Mouse (Mus musculus) intestine, postnatal 0 days (tissue): ENCODE measurements at regions not wholly inside any gene's neighbourhood (a gene's known extent, or its start where the extent isn't known, plus 50 kb on each side); places are given as distances from the start of the nearest gene placed in this dataset.
A peak's percentile ranks its signal among the peaks of the same experiment; 100 is the strongest.

Source experiments
- ATAC-seq: fragments of 200-750 bp; cut with Nextera tagmentation; 2 replicates; pipeline ENCODE4 v1.8.0; 2017; ENCODE audit warnings: mild to moderate bottlenecking, moderate TSS enrichment, moderate library complexity
- H3K27ac ChIP-seq: fragments of 300-500 bp; sonication (generic); 2 replicates; pipeline ENCODE4 v1.5.1; 2014; ENCODE audit warnings: mild to moderate bottlenecking, low read depth, low read length, moderate library complexity
- H3K27me3 ChIP-seq: fragments of 300-500 bp; sonication (generic); replicated peaks from 2 replicates; pipeline ENCODE4 v1.6.1; 2014; ENCODE audit warnings: low read length, mixed read lengths; ENCODE audit not compliant: control insufficient read depth, insufficient read depth
- H3K36me3 ChIP-seq: fragments of 300-500 bp; sonication (generic); 2 replicates; pipeline ENCODE4 v1.6.1; 2014; ENCODE audit warnings: mild to moderate bottlenecking, moderate library complexity; ENCODE audit not compliant: control insufficient read depth, insufficient read depth
- H3K4me1 ChIP-seq: fragments of 300-500 bp; sonication (generic); replicated peaks from 2 replicates; pipeline ENCODE4 v1.6.1; 2014; ENCODE audit warnings: antibody characterized with exemption, low read length, mixed read lengths; ENCODE audit not compliant: control insufficient read depth, insufficient read depth
- H3K4me2 ChIP-seq: fragments of 300-500 bp; sonication (generic); replicated peaks from 2 replicates; pipeline ENCODE4 v1.6.1; 2014; ENCODE audit warnings: low read depth, mild to moderate bottlenecking, moderate library complexity
- H3K4me3 ChIP-seq: fragments of 300-500 bp; sonication (generic); 2 replicates; pipeline ENCODE4 v1.5.1; 2014; ENCODE audit warnings: low read depth, low read length
- H3K9ac ChIP-seq: fragments of 300-500 bp; sonication (generic); 2 replicates; pipeline ENCODE4 v1.6.1; 2014; ENCODE audit warnings: mild to moderate bottlenecking, low read depth, low read length
- H3K9me3 ChIP-seq: fragments of 300-500 bp; sonication (generic); 2 replicates; pipeline ENCODE4 v1.6.1; 2016; ENCODE audit warnings: mixed run types; ENCODE audit not compliant: control insufficient read depth
- CTCF ChIP-seq: sonication (generic); IDR thresholded peaks from 2 replicates; pipeline ENCODE4 v1.5.1; 2016; ENCODE audit warnings: low read depth, mild to moderate bottlenecking, control low read depth, antibody characterized with exemption, moderate library complexity
- WGBS: fragments of 180-500 bp; shearing (Covaris S2); extraction: QIAGEN DNeasy Blood & Tissue Kit; methylation state at CpG from one replicate; pipeline ENCODE4 v1.1.7; 2014; 5-methylcytosine and 5-hydroxymethylcytosine counted together

DNA sequence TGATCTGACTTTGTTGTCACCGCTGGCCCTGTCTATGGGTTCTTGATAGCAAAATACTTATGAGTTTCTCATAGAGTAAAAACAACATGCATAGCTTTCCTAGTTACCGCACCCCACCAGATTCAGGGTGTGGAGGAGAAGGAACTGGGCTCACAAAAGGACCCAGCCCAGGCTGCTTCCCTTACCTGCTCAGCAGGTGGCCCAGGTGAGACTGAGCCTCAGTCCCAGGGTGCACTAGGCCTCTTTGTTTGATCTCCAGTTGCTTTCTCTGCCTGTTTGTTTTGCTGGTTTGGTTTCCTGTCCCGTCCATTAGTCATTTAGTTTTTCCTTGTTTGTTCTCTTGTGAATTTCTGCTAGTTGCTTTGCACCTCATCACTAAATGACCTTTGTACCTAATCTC is 483.3 kb downstream of the Sox2 start:
- 62% methylated on average over 3 of the region's 3 CpGs for WGBS
- no peaks in the 10 kb centered on the region for H3K9me3 ChIP-seq
- no peak overlapping the region for H3K4me3 ChIP-seq
- no peak overlapping the region for H3K4me2 ChIP-seq
- H3K27ac ChIP-seq = no peak overlapping the region
- peak; percentile 69 for ATAC-seq
- H3K27me3 ChIP-seq = no peaks in the 10 kb centered on the region
- H3K9ac ChIP-seq = no peak overlapping the region
- H3K4me1 ChIP-seq = no peaks in the 10 kb centered on the region
- TF ChIP-seq CTCF = no peak
- no peaks in the 10 kb centered on the region for H3K36me3 ChIP-seq

DNA sequence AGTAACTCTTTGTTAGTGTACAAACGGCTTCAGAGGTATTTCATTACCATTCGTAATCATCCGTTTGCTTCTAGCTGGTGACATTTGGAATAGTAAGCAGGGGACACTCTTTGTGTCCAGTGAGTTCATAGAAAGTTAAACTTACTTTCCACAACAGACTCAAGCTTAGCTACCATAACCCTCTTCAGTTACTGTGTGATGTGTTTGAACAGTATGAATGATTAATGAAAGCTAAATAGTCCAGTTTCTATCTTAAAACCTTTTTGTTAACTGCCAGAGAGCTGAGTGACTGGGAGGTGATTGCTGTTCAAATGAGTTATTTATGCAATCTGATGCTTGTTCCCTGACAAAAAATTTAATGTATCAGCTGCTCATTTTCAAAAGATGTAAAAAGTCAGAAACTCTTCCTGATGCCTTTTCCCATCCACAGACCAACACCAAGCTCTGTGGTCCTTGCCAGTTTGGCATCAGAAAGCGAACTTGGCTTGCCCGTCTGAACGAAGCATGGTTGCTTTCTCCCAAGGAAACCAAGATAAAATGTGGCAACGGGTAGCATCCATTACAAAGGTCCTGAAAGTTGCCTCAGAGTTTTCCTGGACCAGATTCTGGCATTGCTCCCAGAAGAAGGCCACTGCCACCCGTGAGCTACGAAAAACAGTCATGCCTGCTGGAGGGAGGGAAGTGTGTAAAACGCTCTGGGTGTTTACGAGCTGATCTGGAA is 491.5 kb downstream of the Sox2 start:
- no peak overlapping the region for H3K9ac ChIP-seq
- no peaks in the 10 kb centered on the region for H3K27me3 ChIP-seq
- H3K9me3 ChIP-seq = no peaks in the 10 kb centered on the region
- whole genome bisulfite sequencing = 43% methylated on average over 11 of the region's 11 CpGs
- no peak for ATAC-seq
- H3K4me3 ChIP-seq = no peak overlapping the region
- no peak overlapping the region for H3K27ac ChIP-seq
- H3K36me3 ChIP-seq = no peaks in the 10 kb centered on the region
- no peaks in the 10 kb centered on the region for H3K4me1 ChIP-seq
- no peak overlapping the region for H3K4me2 ChIP-seq
- no peak for TF ChIP-seq CTCF

DNA sequence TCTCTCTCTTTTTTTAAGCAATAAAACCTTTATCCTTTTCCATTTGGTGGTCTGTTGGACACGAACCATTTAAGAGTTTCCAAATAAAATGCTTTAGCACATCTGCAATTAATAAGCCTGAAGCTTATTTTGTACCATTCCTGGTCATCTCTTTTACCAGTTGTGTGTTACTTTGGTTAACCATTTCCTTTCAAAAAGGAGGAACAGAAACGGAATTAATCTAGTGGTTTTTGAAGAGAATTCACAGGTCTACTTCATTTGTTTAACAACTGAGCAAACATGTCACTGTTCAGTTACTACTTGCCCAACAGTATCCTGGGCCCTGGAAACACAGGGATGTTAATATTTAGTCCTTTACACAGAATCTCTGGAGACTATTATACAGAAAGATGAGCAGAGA is 492.5 kb downstream of the Sox2 start:
- Histone ChIP-seq H3K4me2 (no peak overlapping the region), H3K4me3 (no peak overlapping the region), H3K9me3 (no peaks in the 10 kb centered on the region), H3K27ac (no peak overlapping the region), H3K9ac (no peak overlapping the region), H3K36me3 (no peaks in the 10 kb centered on the region), H3K4me1 (no peaks in the 10 kb centered on the region), H3K27me3 (no peaks in the 10 kb centered on the region)
- ATAC-seq = no peak
- WGBS = 58% methylated on average over 2 of the region's 2 CpGs
- TF ChIP-seq CTCF = no peak

DNA sequence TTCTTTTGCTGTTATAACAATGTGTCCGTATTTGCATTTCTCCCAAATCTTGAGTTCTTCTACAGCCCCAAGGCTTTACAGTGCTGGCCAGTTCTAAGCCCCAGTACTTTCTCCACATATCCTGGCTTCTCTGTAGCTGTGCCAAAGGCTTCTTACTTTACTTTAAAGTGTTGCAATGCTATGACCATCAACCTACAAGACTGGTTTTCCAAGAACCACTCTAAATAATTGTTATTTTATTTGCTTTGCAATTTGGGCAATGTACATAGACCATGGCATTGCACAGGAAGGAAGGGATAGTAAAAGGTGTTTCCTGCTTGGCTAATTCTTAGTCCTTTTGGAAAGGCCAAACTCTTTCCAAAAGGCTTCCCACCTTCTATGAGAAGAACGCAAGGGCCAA is 495.4 kb downstream of the Sox2 start:
- Histone ChIP-seq H3K27me3 (no peaks in the 10 kb centered on the region), H3K9me3 (no peaks in the 10 kb centered on the region), H3K36me3 (no peaks in the 10 kb centered on the region), H3K9ac (no peak overlapping the region), H3K4me3 (no peak overlapping the region), H3K4me1 (0 out of 2 replicates have a peak, but pooled peaks cover 2% of the 10 kb centered on the region), H3K27ac (no peak overlapping the region), H3K4me2 (no peak overlapping the region)
- ATAC-seq = no peak
- no peak for TF ChIP-seq CTCF
- WGBS = 90% methylated on average over 2 of the region's 2 CpGs

DNA sequence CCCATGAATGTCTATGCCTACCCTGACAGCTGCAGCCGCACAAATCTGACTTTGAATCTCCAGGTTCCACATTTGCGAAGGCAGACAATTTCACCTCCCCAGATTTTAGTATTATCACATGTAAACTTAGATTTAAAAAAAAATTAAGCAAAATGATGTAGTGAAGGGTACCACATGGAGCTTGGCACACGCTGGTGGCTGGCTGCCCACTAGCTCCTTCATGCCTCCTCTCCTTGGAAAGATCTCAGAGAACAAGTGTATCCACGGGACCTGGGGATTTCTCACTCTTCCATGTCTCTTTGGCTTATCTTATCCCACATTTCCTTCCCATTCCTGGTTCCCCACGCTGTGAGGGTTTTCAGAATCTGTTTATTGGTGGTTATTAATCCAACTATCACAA is 496.5 kb downstream of the Sox2 start:
- no peak overlapping the region for H3K4me3 ChIP-seq
- no peaks in the 10 kb centered on the region for H3K36me3 ChIP-seq
- WGBS = 80% methylated on average over 5 of the region's 5 CpGs
- no peak overlapping the region for H3K4me2 ChIP-seq
- TF ChIP-seq CTCF = no peak
- H3K27me3 ChIP-seq = no peaks in the 10 kb centered on the region
- H3K27ac ChIP-seq = no peak overlapping the region
- H3K9ac ChIP-seq = no peak overlapping the region
- no peak for ATAC-seq
- H3K4me1 ChIP-seq = 0 out of 2 replicates have a peak, but pooled peaks cover 2% of the 10 kb centered on the region
- H3K9me3 ChIP-seq = no peaks in the 10 kb centered on the region

DNA sequence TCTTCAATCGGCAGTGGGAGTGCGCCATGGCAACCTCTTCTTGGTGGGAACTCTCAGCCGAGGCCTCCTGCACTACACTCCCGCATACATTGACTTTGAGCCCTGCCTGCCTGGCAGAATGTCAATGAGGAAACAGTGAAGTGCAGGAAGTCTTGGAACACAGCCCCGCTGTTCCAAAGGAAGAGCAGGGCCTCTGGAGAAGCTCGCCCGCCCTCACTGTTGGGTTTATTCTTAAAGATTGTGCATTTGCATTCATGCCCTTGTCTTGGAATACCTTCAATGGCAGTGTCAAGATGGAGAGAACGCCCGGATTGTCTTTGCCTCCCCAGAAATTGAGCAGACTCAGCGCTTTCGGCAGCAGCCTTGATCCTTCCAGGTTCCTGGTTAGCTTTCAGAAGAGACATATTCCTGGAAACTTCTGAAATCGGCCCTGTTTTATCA is 499.1 kb downstream of the Sox2 start:
- Histone ChIP-seq H3K27me3 (no peaks in the 10 kb centered on the region), H3K27ac (no peak overlapping the region), H3K4me2 (peak overlapping the region; percentile 30; the same call in 1 of the 2 replicates), H3K36me3 (no peaks in the 10 kb centered on the region), H3K4me1 (0 out of 2 replicates have a peak, but pooled peaks cover 2% of the 10 kb centered on the region), H3K9me3 (no peaks in the 10 kb centered on the region), H3K9ac (no peak overlapping the region), H3K4me3 (no peak overlapping the region)
- no peak for TF ChIP-seq CTCF
- WGBS = 41% methylated on average over 12 of the region's 12 CpGs
- ATAC-seq = no peak
